Mouse (Mus musculus) ES-Bruce4 (cell line): ENCODE measurements around the gene Pdia3.

Experiments
- CTCF ChIP-seq: IDR thresholded peaks from one replicate; pipeline ENCODE4 v1.8.1; 2011; ENCODE audit warnings: low read depth, low read length
- EP300 ChIP-seq: IDR thresholded peaks from 2 replicates; pipeline ENCODE4 v1.6.1; 2011; ENCODE audit warnings: low read depth, low read length; ENCODE audit not compliant: insufficient read depth
- POLR2A ChIP-seq: IDR thresholded peaks from one replicate; pipeline ENCODE4 v1.8.1; 2011; ENCODE audit warnings: low read length; ENCODE audit not compliant: insufficient read depth

DNA sequence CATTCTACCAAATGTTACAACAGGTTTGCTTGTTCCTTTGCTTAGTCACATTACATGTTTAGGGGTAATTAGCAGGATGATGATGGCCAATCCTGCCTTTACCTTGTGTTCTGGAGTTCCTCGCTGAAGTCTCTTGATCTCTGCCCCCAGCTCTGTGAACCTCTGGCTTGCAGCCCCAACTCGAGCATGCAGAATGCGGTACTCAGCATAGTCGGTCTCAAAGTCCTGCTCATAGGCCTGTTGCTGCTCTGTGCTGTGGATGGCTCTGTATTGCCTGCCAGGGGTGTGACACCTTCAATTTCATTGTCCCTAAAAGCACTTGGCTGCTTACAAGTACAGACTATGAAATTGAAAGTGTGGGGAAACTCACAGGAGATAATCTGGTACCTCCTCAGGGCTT is 26.2 kb downstream of the Pdia3 start:
- TF ChIP-seq POLR2A = no peak
- no peak for TF ChIP-seq CTCF
- TF ChIP-seq EP300 = no peak
